In genomic region chr3:87794922-87795325, GRCm38 (mm10) we compare ENCODE assay signal across 9 mouse cellular contexts. TPM values are rescaled to one million over a fixed set of nuclear protein-coding genes. Genes with fewer than 3 reads are reported as not detected.
DNase-seq lines count a peak whose midpoint lies in the region; ATAC-seq lines count a peak whose summit lies in the region.
"Had no signal": no experiment of that assay in that cellular context is flagged by ENCODE, and none has a peak within 500 bp of the region (broad histone marks: within the 10 kb centered on the region; RNA-seq: fewer than 3 reads in every experiment).

Ntrk1 (minus strand) TSS chr3:87795162.

- H3K9ac ChIP-seq in lung, embryonic 15.5 days: 0 out of 2 replicates have a peak within 1 kb of the TSS, but pooled peaks have one; percentile 3
- H3K9ac ChIP-seq in embryonic facial prominence, embryonic 13.5 days: peak within 1 kb of the TSS; percentile 65
- peak within 1 kb of the TSS; percentile 44 for H3K9ac ChIP-seq in neural tube, embryonic 14.5 days (replicated peaks; ENCODE audit: low read depth, low read length)

- peaks cover 24% of the 10 kb centered on the region for H3K4me1 ChIP-seq in lung, embryonic 15.5 days
- H3K4me1 ChIP-seq in embryonic facial prominence, embryonic 13.5 days: peaks cover 42% of the 10 kb centered on the region
- H3K4me1 ChIP-seq in neural tube, embryonic 14.5 days (ENCODE audit: control insufficient read depth, insufficient read depth, low read length): peaks cover 10% of the 10 kb centered on the region; the same call in 1 of the 2 replicates

- H3K9me3 ChIP-seq in lung, embryonic 15.5 days: no peaks in the 10 kb centered on the region
- H3K9me3 ChIP-seq in embryonic facial prominence, embryonic 13.5 days: no peaks in the 10 kb centered on the region
- H3K9me3 ChIP-seq in neural tube, embryonic 14.5 days (ENCODE audit: control insufficient read depth, low read length): no peaks in the 10 kb centered on the region

- H3K27me3 ChIP-seq in lung, embryonic 15.5 days: peaks cover 98% of the 10 kb centered on the region
- H3K27me3 ChIP-seq in embryonic facial prominence, embryonic 13.5 days: peaks cover 100% of the 10 kb centered on the region
- H3K27me3 ChIP-seq in neural tube, embryonic 14.5 days (ENCODE audit: control insufficient read depth, insufficient read depth, low read length): peaks cover 45% of the 10 kb centered on the region

- DNase-seq in lung, postnatal 4 days: no peak
- peak; percentile 30 to 67 for DNase-seq in kidney, postnatal 25 days
- no peak for DNase-seq in right cerebral cortex, postnatal 25 days
- no peak for DNase-seq in spleen, postnatal 10 days (ENCODE audit: low spot score in 2 of 2)
- no peak for DNase-seq in cerebellum, adult 11 months

- H3K4me3 ChIP-seq in lung, embryonic 15.5 days: peak within 1 kb of the TSS; percentile 23
- peak within 1 kb of the TSS; percentile 40 for H3K4me3 ChIP-seq in embryonic facial prominence, embryonic 13.5 days
- H3K4me3 ChIP-seq in neural tube, embryonic 14.5 days (ENCODE audit: low read depth, low read length): peak within 1 kb of the TSS; percentile 28
- H3K4me3 ChIP-seq: myocyte had no signal

- under 1% methylated on average over 47 of the region's 47 CpGs for WGBS in lung, embryonic 15.5 days
- under 1% methylated on average over 47 of the region's 47 CpGs for WGBS in embryonic facial prominence, embryonic 13.5 days
- WGBS in neural tube, embryonic 14.5 days: 1% methylated on average over 44 of the region's 47 CpGs

- peak within 1 kb of the TSS; percentile 49 for H3K4me2 ChIP-seq in lung, embryonic 15.5 days
- H3K4me2 ChIP-seq in embryonic facial prominence, embryonic 13.5 days: peak within 1 kb of the TSS; percentile 67
- H3K4me2 ChIP-seq in neural tube, embryonic 14.5 days (ENCODE audit: low read depth, low read length): peak within 1 kb of the TSS; percentile 45

- 0 out of 2 replicates have a peak, but pooled peaks have one; percentile 16 for ATAC-seq in lung, embryonic 15.5 days (ENCODE audit: borderline replicate concordance, extremely low read depth, low FRiP score, low TSS enrichment)
- ATAC-seq in embryonic facial prominence, embryonic 13.5 days (ENCODE audit: insufficient number of reproducible peaks, insufficient read depth, low FRiP score, low TSS enrichment, low read depth): no peak
- peak; percentile 58; the same call in 1 of the 2 replicates for ATAC-seq in neural tube, embryonic 14.5 days (ENCODE audit: low read depth)

- no peaks in the 10 kb centered on the region for H3K36me3 ChIP-seq in lung, embryonic 15.5 days
- no peaks in the 10 kb centered on the region for H3K36me3 ChIP-seq in embryonic facial prominence, embryonic 13.5 days
- H3K36me3 ChIP-seq in neural tube, embryonic 14.5 days (ENCODE audit: control insufficient read depth, insufficient read depth, low read length): no peaks in the 10 kb centered on the region

- no peak within 1 kb of the TSS for H3K27ac ChIP-seq in lung, embryonic 15.5 days
- H3K27ac ChIP-seq in embryonic facial prominence, embryonic 13.5 days: no peak within 1 kb of the TSS
- no peak within 1 kb of the TSS for H3K27ac ChIP-seq in neural tube, embryonic 14.5 days (ENCODE audit: low read depth, low read length)

RNA-seq across cellular contexts. Expression of gene Ntrk1, which starts in this region (rescaled TPM):
- polyA plus RNA-seq in lung, embryonic 15.5 days (2015; fragmentation: Nextera tagmentation; extraction: Ambion mirVana): 1.2 and 2.5 TPM in 2 replicates
- 1.8 TPM in 2 replicates for polyA plus RNA-seq in embryonic facial prominence, embryonic 13.5 days (2015; fragmentation: Nextera tagmentation; extraction: Ambion mirVana)
- 0.80 and 103 TPM in 2 replicates for polyA plus RNA-seq in neural tube, embryonic 14.5 days (2014; fragmentation: Nextera tagmentation; extraction: Ambion mirVana)
- polyA plus RNA-seq: myocyte had no signal

Comparison
In these comparisons a context has a peak if more than half of its experiments do, and no peak if none do; other contexts are left out.
1. H3K9ac ChIP-seq: peak in every context shown above with its lines; median percentile 65 in embryonic facial prominence, embryonic 13.5 days; 44 in neural tube, embryonic 14.5 days; 3 in lung, embryonic 15.5 days.
2. DNase-seq: peak in kidney, postnatal 25 days (2 of 2); none in lung, postnatal 4 days (0 of 2), right cerebral cortex, postnatal 25 days (single experiment), spleen, postnatal 10 days (0 of 2) and cerebellum, adult 11 months (single experiment).
3. Peak in every context shown above with its lines, with median percentiles within 50 percentile points of each other: H3K4me2 ChIP-seq and H3K4me3 ChIP-seq.